Mouse (Mus musculus) splenic B cell, adult 2 months (primary cell): ENCODE measurements around the gene Skint11.
"Not testable (repeated sequence)": the region's sequence is repeated elsewhere in the genome, so short reads cannot be mapped to it uniquely, and the experiment has no call there.

Experiments used
- DNase-seq: peaks from one replicate; pipeline ENCODE4 v3.0.0-alpha.2; 2011; ENCODE audit warnings: low read depth, low spot score
- H3K27me3 ChIP-seq: 2 replicates; pipeline ENCODE4 v1.6.1; 2012; ENCODE audit warnings: mild to moderate bottlenecking, low read length, moderate library complexity, mixed read lengths; ENCODE audit not compliant: control insufficient read depth, poor library complexity, insufficient read depth, severe bottlenecking
- H3K36me3 ChIP-seq: 2 replicates; pipeline ENCODE4 v1.6.1; 2012; ENCODE audit warnings: mild to moderate bottlenecking, low read length, moderate library complexity, mixed read lengths; ENCODE audit not compliant: control insufficient read depth, poor library complexity, insufficient read depth, severe bottlenecking

Gene Skint11

DNA sequence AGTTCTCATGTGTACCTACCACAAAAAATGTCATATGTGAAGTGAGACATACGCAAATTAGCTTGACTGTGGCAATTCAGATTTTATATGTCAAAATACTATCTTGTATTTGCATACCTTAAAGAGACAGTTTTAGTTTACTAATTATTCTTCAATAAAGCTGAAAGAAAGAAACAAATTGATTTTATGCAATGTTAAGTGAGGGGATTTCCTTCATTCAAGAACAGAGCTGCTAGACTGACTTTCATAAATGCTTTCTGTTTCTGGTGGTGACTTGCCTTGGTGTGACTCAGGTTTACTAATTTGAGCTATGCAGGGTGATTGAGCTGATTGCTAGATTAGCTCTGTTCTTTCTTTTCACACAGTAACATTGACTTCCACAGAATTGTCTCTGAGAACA lies at the start of gene Skint11:
TSS of gene Skint11 (plus strand) at position 301 of the 400 bp plus-strand sequence.
- Histone ChIP-seq H3K27me3 (no peaks in the 10 kb centered on the region), H3K36me3 (no peaks in the 10 kb centered on the region)
- no peak for DNase-seq

DNA sequence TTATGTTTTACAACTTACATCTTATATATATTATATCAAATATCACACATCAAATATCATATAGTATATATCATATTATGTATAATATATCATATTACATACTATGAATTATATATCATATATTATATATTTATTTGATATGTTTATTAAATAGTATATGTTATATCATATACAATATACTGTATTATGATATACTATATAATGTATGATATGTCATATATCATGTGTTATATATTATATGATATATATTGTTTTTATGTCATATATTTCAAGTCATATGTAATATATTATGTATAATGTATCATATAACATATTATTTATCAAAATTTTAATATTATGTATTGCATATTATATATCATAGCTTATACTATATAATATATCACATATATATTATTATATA lies 2.0 kb upstream of the Skint11 start:
- no peaks in the 10 kb centered on the region for H3K36me3 ChIP-seq

DNA sequence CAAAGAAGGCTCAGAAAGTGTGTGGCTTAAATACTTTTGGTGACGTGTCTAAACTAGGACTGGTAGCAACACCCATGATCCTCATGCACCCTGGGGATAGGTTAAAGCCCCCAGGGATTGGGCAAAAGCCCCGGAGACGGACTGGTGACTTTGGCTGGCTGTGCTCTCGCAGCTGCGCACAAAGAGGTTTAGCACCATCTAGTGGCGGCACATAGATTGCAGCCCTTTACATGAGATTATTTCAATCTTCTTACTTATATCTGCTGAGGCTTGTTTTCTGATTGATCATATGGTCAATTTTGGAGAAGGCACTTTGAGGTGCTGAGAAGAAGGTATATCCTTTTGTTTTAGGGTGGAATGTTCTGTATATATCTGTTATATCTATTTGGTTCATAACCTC lies 9.7 kb downstream of the Skint11 start:
- not testable (repeated sequence) for H3K36me3 ChIP-seq, H3K27me3 ChIP-seq, DNase-seq

More for the DNA sequence above, 2.0 kb upstream of the Skint11 start:
- no peaks in the 10 kb centered on the region for H3K27me3 ChIP-seq
- DNase-seq: no peak

GRCm38 (mm10) chr4:114256906-114257305 lies 93.7 kb downstream of the Skint11 start:
- H3K36me3 ChIP-seq: not testable (repeated sequence)

More at GRCm38 (mm10) chr4:114256906-114257305, 93.7 kb downstream of the Skint11 start:
- not testable (repeated sequence) for H3K27me3 ChIP-seq, DNase-seq
